Mouse (Mus musculus): ENCODE measurements at regions not wholly inside any gene's neighbourhood (a gene's known extent, or its start where the extent isn't known, plus 50 kb on each side); places are given as distances from the start of the nearest gene placed in this dataset.

- TF ChIP-seq EP300 (IDR thresholded peaks at IDR 0.05; ENCODE audit: low read depth), result no peak
- TF ChIP-seq CTCF (IDR thresholded peaks at IDR 0.05; ENCODE audit: low read depth), result no peak
Measured at GRCm38 (mm10) chr10:44702108-44702507, 173.8 kb upstream of the Prdm1 start.
